Mouse (Mus musculus) Patski (cell line): Measurements from ENCODE around the gene Srd5a1. TPM values are rescaled to one million over a fixed set of nuclear protein-coding genes. Genes with fewer than 3 reads are reported as not detected.
"Not testable (repeated sequence)": the region's sequence is repeated elsewhere in the genome, so short reads cannot be mapped to it uniquely, and the experiment has no call there.

Source experiments
- ATAC-seq: fragments of 100-300 bp; one replicate; pipeline ENCODE4 v1.8.0; 2021
- CTCF ChIA-PET: fragments of 350-600 bp; sonication (Branson Sonifier 250); formaldehyde crosslinking; loops from one replicate; lab custom pipeline; 2022; ENCODE audit warnings: inconsistent platforms; lab: Charles Lee
- POLR2A ChIA-PET: fragments of 350-600 bp; sonication (Branson Sonifier 250); formaldehyde crosslinking; loops from one replicate; lab custom pipeline; 2022; ENCODE audit warnings: antibody characterized with exemption, inconsistent platforms; lab: Charles Lee
- DNase-seq: peaks from one replicate; pipeline ENCODE4 v3.0.0-alpha.2; 2011; ENCODE audit warnings: low read depth, low spot score
- H3K27me3 ChIP-seq: fragments of 371-371 bp; one replicate; pipeline ENCODE4 v1.5.1; 2021
- CTCF ChIP-seq: fragments of 100-300 bp; IDR thresholded peaks from one replicate; pipeline ENCODE4 v1.5.1; 2021
- in situ Hi-C: fragments of 300-500 bp; cut with MboI; formaldehyde crosslinking; loops from 3 replicates; pipeline ENCODE4 v1.11.1; 2018; ENCODE audit warnings: low pct_unique_long_range_greater_than_20kb, mixed read lengths
- polyA plus RNA-seq: library from polyadenylated mRNA; unstranded; gene quantifications from one replicate; pipeline ENCODE4 v1.2.3, GENCODE M21; 2021

Srd5a1 gene
- polyA plus RNA-seq, 1 experiment from 2014 or later = 122 TPM

DNA sequence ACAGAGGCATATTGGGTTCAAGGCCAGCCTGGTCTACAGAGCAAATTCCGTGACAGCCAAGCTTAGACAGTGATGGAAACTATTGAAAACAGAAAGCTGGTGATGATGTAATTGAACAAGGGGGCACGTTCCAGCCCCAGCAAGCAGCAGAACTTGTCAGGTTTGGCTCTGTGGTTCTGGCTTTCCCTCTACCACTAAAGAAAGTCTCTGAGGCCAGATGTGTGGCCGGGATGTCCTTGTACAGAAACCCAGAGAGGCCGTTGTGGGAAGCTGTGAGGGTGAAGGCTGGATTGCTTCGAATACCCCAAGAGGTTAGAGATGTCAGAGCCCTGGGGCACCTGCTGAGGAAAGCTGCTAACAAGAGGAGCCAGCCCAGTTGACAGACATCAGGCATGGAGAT lies 28.0 kb upstream of the Srd5a1 start:
- no peak for DNase-seq

DNA sequence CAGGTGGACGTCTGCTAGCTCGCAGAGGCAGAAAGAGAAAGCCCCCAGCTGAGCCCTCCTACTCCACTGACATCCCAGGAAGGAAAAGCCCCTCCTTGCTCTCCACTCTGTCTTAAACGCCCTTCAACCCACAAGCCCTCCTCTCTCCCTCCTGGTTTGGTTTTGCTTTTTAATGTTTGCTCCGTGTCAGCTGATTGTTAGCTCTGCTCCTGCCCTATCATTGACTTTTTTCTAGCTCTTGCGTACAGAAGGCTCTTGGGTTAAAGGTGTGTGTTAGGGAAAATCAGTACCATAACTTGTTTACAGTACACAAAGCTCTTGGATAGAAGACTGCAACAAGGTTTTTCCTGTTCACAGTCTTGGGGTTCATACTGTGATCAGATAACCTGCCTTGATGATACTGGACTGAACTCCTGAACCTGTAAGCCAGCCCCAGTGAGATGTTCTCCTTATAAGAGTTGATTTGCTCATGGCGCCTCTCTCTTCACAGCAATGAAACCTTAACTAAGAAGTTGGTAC lies 26.9 kb upstream of the Srd5a1 start:
- ChIA-PET POLR2A (interaction anchor here (0.5 to 1.2 kb wide), 2 partner anchors 99 to 130 kb away, joined by 3 to 4 read pairs; no protein-coding TSS in a partner anchor), CTCF (interaction anchor here (0.8 to 1.3 kb wide), 3 partner anchors 10 to 71 kb away, joined by 3 to 4 read pairs (median 3); no protein-coding TSS in a partner anchor)
- ATAC-seq (no peak), DNase-seq (no peak)
- in situ Hi-C loops = no loop called here
- H3K27me3 ChIP-seq = no peaks in the 10 kb centered on the region
- no peak for TF ChIP-seq CTCF

More for the DNA sequence above, 28.0 kb upstream of the Srd5a1 start:
- ChIA-PET POLR2A (no interaction called here), CTCF (interaction anchor here (1.0 to 1.3 kb wide), 2 partner anchors 17 to 130 kb away, joined by 3 to 5 read pairs; no protein-coding TSS in a partner anchor)
- ATAC-seq = no peak
- H3K27me3 ChIP-seq = no peaks in the 10 kb centered on the region
- no peak for TF ChIP-seq CTCF
- in situ Hi-C loops = no loop called here

DNA sequence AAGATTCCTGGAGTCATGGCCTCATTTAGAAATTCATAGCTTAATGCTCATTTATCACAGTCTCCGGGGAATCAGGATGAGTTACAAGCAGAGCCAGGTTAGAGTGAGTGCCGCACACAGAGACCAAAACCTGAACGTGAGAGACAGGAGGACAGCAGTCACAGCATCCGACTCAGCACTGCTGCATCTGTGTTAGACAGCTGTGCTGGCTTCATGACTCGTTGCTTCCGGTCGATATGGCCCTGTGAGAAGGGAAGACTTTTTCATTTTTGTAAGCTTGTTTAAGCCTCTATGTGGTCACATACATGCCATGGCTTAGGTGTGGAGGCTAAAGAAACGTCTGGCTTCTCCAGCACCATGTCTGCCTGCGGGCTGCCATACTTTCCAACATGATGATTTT lies 26.4 kb upstream of the Srd5a1 start:
- in situ Hi-C loops = no loop called here
- no peaks in the 10 kb centered on the region for H3K27me3 ChIP-seq
- ATAC-seq = no peak
- ChIA-PET CTCF (interaction anchor here (0.8 to 1.3 kb wide), 3 partner anchors 9 to 70 kb away, joined by 3 to 4 read pairs (median 3); no protein-coding TSS in a partner anchor), POLR2A (interaction anchor here (1.2 kb wide), 1 partner anchor 129 kb away, joined by 3 read pairs; no protein-coding TSS in a partner anchor)
- no peak for TF ChIP-seq CTCF
- DNase-seq = no peak

DNA sequence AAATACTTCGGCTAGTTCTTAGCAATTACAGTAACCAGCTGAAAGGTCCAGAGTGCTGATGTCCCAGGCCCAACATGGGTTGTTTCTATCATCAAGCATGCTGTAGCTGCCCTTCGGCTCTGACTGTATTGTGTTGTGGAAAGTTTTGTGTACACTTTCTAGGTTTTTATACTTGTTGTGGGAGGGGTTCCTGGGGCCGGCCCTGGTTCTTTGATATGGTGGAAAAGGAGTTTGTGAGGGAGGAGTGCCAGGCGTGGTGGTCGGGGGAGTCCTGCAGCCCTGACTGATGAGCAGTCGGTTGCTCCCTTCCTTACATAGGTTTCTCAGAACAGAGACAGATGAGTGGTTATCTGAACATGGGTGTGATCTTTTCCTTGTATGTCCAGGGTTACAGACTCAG lies 25.6 kb upstream of the Srd5a1 start:
- POLR2A ChIA-PET = interaction anchor here (0.5 to 1.2 kb wide), 2 partner anchors 129 to 1775 kb away, joined by 3 read pairs; no protein-coding TSS in a partner anchor
- in situ Hi-C loops = no loop called here
- CTCF ChIA-PET = interaction anchor here (1.0 to 1.3 kb wide), 4 partner anchors 8 to 84 kb away, joined by 3 to 4 read pairs (median 3); no protein-coding TSS in a partner anchor

DNA sequence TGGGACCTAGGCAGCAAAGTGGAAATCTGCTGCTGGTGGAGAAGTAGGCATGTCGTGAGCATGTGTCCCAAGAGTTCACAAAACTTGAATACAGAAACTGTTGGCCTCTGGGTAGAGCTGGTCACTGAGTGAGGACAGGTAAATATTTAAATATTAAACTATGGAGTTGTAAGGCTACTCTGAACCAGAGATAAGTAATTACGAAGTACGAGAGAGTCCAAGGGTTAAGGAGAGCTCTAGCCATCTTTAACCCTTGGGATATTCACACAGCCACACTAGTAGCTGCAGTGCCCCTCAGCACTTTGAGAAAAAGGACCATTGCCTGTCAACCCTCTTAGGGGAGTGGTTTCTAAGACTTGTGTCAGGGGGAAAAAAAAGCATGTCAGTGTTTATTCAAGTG lies 25.1 kb upstream of the Srd5a1 start:
- no peak for ATAC-seq
- DNase-seq = no peak
- POLR2A ChIA-PET = interaction anchor here (0.5 to 0.6 kb wide), 2 partner anchors 935 to 1775 kb away, joined by 3 read pairs; no protein-coding TSS in a partner anchor
- H3K27me3 ChIP-seq = no peaks in the 10 kb centered on the region
- CTCF ChIA-PET = interaction anchor here (1.0 to 1.1 kb wide), 3 partner anchors 9 to 83 kb away, joined by 3 read pairs; no protein-coding TSS in a partner anchor
- in situ Hi-C loops = no loop called here
- no peak for TF ChIP-seq CTCF

More for the DNA sequence above, 25.6 kb upstream of the Srd5a1 start:
- DNase-seq (no peak), ATAC-seq (no peak)
- TF ChIP-seq CTCF = no peak
- H3K27me3 ChIP-seq = no peaks in the 10 kb centered on the region

DNA sequence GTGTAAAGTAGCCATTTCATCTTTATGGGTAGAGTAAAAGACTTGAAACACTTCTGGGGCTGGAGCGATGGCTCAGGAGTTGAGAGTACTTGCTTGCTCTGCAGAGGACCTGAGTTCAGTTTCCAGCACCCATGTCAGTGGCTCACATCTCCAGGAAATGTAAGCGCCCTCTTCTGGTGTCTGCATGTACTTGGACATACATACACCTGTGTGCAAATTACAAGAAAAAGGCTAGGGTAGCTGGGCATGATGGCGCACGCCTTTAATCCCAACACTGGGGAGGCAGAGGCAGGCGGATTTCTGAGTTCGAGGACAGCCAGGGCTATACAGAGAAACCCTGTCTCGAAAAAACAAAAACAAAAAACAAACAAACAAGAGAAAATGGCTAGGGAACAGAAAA lies 24.6 kb upstream of the Srd5a1 start:
- DNase-seq, H3K27me3 ChIP-seq, ATAC-seq, in situ Hi-C loops: not testable (repeated sequence)
- POLR2A ChIA-PET = interaction anchor here (0.6 kb wide), 1 partner anchor 935 kb away, joined by 3 read pairs; no protein-coding TSS in a partner anchor
- CTCF ChIA-PET = interaction anchor here (1.0 kb wide), 2 partner anchors 19 to 83 kb away, joined by 3 read pairs; no protein-coding TSS in a partner anchor

DNA sequence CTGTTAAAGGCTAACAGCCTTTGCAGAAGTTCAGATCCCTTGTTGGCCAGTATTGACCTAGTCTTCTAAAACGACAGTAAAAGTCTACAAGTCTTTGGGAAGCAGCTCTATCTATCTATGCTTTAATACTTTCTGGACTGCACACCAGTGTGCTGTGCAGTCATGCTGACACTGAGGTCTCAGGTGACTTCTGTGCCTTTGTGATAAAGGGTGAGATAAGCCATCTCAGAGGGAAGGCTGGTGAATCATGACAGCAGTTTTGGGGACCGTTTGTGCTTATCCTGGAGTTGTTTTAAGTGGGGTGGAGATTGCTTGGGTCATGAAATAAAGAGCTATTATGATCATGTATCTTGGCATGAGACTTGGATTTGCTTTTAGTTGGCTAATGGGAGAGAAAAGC lies 22.7 kb upstream of the Srd5a1 start:
- ChIA-PET CTCF (interaction anchor here (1.0 to 2.8 kb wide), 3 partner anchors 9 to 81 kb away, joined by 3 to 6 read pairs (median 4); no protein-coding TSS in a partner anchor), POLR2A (interaction anchor here (0.5 kb wide), 1 partner anchor 77 kb away, joined by 4 read pairs; no protein-coding TSS in a partner anchor)
- in situ Hi-C loops = no loop called here
- H3K27me3 ChIP-seq = no peaks in the 10 kb centered on the region
- no peak for DNase-seq
- TF ChIP-seq CTCF = no peak
- ATAC-seq = no peak

DNA sequence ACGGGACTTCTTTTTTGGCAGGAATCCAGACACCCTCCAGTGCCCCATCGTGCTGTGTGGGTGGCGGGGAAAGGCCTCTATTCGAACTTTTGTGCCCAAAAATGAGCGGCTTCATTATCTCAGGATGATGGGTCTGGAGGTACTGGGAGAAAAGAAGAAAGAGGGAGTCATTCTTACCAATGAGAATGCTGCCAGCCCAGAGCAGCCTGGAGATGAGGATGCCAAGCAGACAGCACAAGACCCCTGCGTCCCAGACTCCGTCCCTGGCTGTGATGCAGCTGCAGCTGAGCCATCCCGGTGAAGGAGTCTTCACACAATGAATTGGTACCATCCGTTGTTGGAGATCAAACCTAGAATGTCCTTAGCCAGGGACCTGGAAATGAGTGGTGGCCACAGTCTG lies 22.3 kb upstream of the Srd5a1 start:
- ChIA-PET CTCF (interaction anchor here (2.8 kb wide), 1 partner anchor 81 kb away, joined by 6 read pairs; no protein-coding TSS in a partner anchor), POLR2A (interaction anchor here (0.5 kb wide), 1 partner anchor 77 kb away, joined by 4 read pairs; no protein-coding TSS in a partner anchor)
- ATAC-seq (no peak), DNase-seq (no peak)
- H3K27me3 ChIP-seq = no peaks in the 10 kb centered on the region
- in situ Hi-C loops = no loop called here
- no peak for TF ChIP-seq CTCF

DNA sequence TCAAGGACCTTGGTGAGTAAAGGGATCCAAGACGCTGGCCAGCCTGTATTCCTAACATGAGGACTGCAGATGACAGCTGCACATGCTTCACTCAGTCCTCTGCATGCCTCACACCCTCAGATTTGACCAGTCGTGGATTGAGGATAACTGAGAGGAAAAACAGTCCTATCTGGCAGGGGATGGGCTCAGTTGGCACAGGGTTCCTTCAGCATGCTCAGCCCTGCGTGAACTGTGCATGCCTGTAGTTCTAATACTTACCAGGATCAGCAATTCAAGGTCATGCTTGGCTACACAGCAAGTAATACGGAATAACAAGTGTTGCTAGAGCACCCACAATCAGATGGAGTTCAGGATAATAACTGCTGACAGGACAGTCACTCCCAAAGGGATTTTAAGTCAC lies 20.4 kb upstream of the Srd5a1 start:
- POLR2A ChIA-PET = no interaction called here
- H3K27me3 ChIP-seq = no peaks in the 10 kb centered on the region
- in situ Hi-C loops = no loop called here
- ATAC-seq = peak; percentile 57
- TF ChIP-seq CTCF = no peak
- DNase-seq = no peak
- CTCF ChIA-PET = interaction anchor here (2.4 to 2.8 kb wide), 2 partner anchors 23 to 79 kb away, joined by 6 read pairs; no protein-coding TSS in a partner anchor

DNA sequence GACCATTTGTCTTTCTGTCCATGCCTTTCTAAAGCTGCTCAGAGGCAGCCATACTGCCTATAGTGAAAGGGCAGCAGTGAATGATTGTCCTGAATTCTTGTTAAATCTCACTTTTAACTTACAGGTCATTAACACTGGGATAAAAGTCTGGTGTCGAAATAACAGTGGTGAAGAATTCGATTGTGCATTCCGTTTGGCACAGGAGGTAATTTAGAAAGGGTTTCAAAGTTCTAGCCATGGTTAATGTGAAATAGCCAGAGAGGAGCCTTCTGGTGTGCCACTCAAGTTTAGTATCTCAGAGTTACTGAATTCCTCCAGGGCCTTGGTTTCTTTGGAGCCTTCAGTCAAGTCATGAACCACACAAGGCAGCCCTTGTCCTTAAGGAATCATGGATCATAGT lies 19.9 kb upstream of the Srd5a1 start:
- peak; percentile 12 for ATAC-seq
- DNase-seq = no peak
- ChIA-PET CTCF (interaction anchor here (1.0 to 2.4 kb wide), 2 partner anchors 23 to 78 kb away, joined by 3 to 6 read pairs; no protein-coding TSS in a partner anchor), POLR2A (no interaction called here)
- in situ Hi-C loops = no loop called here
- no peaks in the 10 kb centered on the region for H3K27me3 ChIP-seq
- no peak for TF ChIP-seq CTCF
